ENCODE assay signal across 8 mouse cellular contexts in the genomic region with DNA sequence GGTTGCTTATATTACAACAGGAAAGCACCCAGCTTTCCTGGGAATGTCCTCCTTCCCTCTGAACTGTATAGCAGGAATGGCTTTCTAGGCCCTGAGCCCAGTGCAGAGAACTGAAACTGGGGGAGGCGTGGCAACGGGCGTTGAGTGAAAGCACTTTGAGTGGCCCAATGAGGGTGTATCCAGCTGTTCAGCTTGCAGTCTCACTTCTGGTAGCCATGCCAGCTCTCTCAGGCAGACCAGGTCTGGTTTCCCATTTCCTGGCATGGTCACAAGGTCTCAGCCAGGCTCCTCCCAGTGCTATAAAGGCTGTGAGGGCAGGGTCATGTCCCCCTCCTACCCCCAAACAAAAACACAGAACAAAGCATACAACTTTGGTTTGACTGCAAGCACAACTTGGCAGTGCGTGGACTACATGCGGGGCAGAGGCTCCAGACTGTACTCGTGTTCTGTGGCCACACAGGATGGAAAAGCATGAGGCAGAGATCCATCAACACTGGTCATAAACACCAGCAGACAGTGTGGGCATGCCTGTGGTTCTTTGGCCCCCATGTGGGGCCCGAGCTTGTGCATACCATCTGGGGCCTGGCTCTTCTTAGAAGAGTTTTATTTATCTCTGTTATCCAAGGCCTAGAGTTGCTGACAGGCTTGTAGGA.
DNase-seq lines count a peak whose midpoint lies in the region; ATAC-seq and TF ChIP-seq lines count a peak whose summit lies in the region.

No protein-coding gene starts in this region.

- H3K4me1 ChIP-seq in heart, embryonic 16.5 days (ENCODE audit: control insufficient read depth, insufficient read depth, low read length): peaks cover 15% of the 10 kb centered on the region
- H3K4me1 ChIP-seq in CH12.LX (ENCODE audit: control insufficient read depth in 1 of 2, insufficient read depth in 2 of 2): peaks cover 8 to 31% of the 10 kb centered on the region in 2 experiments
- H3K4me1 ChIP-seq in lung, postnatal 0 days (ENCODE audit: insufficient read depth, low read depth, low read length): 0 out of 2 replicates have a peak, but pooled peaks cover 4% of the 10 kb centered on the region
- H3K4me1 ChIP-seq in forebrain, embryonic 15.5 days: peaks cover 8% of the 10 kb centered on the region; the same call in 1 of the 2 replicates

- no peak for TF ChIP-seq EP300 in CH12.LX (IDR thresholded peaks at IDR 0.05; ENCODE audit: low read length)
- TF ChIP-seq EP300 in lung, postnatal 0 days (IDR thresholded peaks at IDR 0.05): no peak

- no peak overlapping the region for H3K9ac ChIP-seq in heart, embryonic 16.5 days (ENCODE audit: low read length)
- H3K9ac ChIP-seq in CH12.LX (ENCODE audit: insufficient read depth, low read depth): no peak overlapping the region
- no peak overlapping the region for H3K9ac ChIP-seq in lung, postnatal 0 days (replicated peaks; ENCODE audit: low read depth)
- H3K9ac ChIP-seq in forebrain, embryonic 15.5 days (replicated peaks): no peak overlapping the region

- H3K27me3 ChIP-seq in heart, embryonic 16.5 days (ENCODE audit: control insufficient read depth, insufficient read depth, low read length): no peaks in the 10 kb centered on the region
- H3K27me3 ChIP-seq in CH12.LX (replicated peaks): no peaks in the 10 kb centered on the region
- H3K27me3 ChIP-seq in lung, postnatal 0 days (replicated peaks; ENCODE audit: insufficient read depth, low read length): no peaks in the 10 kb centered on the region
- no peaks in the 10 kb centered on the region for H3K27me3 ChIP-seq in forebrain, embryonic 15.5 days

- TF ChIP-seq CTCF in CH12.LX (conservative IDR thresholded peaks at IDR 0.05 in 1 of 2, IDR thresholded peaks at IDR 0.05 in 1 of 2; ENCODE audit: low read depth in 2 of 2, low read length in 2 of 2): no peak
- no peak for TF ChIP-seq CTCF in lung, postnatal 0 days (IDR thresholded peaks at IDR 0.05)

- no peak for DNase-seq in heart, postnatal 25 days (ENCODE audit: low spot score)
- peak; percentile 69 for DNase-seq in CH12.LX (ENCODE audit: extremely low read depth)
- DNase-seq in gastrocnemius, postnatal 10 days: peak; percentile 36
- DNase-seq in lung, postnatal 0 days (ENCODE audit: low spot score): peak; percentile 77
- no peak for DNase-seq in layer of hippocampus, postnatal 10 days (ENCODE audit: low spot score in 2 of 2)
- no peak for DNase-seq in urinary bladder, adult 2 months (ENCODE audit: low spot score)

- in situ Hi-C loops in CH12.LX (cut with MboI; ENCODE audit: low pct_ligation_motif_present, low pct_unique_long_range_greater_than_20kb, low sequenced_read_pairs): loop anchor here (10.0 kb wide), 1 partner anchor 91 kb away; no protein-coding TSS in a partner anchor

- no peaks in the 10 kb centered on the region for H3K9me3 ChIP-seq in heart, embryonic 16.5 days (replicated peaks; ENCODE audit: control insufficient read depth, low read length)
- no peaks in the 10 kb centered on the region for H3K9me3 ChIP-seq in CH12.LX (replicated peaks; ENCODE audit: low read length)
- H3K9me3 ChIP-seq in lung, postnatal 0 days (ENCODE audit: low read length): no peaks in the 10 kb centered on the region
- H3K9me3 ChIP-seq in forebrain, embryonic 15.5 days: no peaks in the 10 kb centered on the region

- peak; percentile 38; the same call in 1 of the 2 replicates for ATAC-seq in heart, embryonic 16.5 days (replicated peaks; ENCODE audit: extremely low read depth, insufficient read depth, low FRiP score)
- ATAC-seq in lung, postnatal 0 days: peak; percentile 82
- ATAC-seq in forebrain, embryonic 15.5 days (replicated peaks): no peak

- intact Hi-C loops in heart, postnatal 25 days (cut with DNase I): loop anchor here (5.0 to 10.0 kb wide), 3 partner anchors 94 to 581 kb away; no protein-coding TSS in a partner anchor

- 62% methylated on average over 7 of the region's 7 CpGs for WGBS in heart, embryonic 16.5 days
- 29% methylated on average over 7 of the region's 7 CpGs for WGBS in lung, postnatal 0 days
- 82% methylated on average over 7 of the region's 7 CpGs for WGBS in forebrain, embryonic 15.5 days

- TF ChIP-seq RAD21 in CH12.LX (IDR thresholded peaks at IDR 0.05; ENCODE audit: low read depth, low read length): no peak

- H3K79me2 ChIP-seq in CH12.LX (replicated peaks; ENCODE audit: control insufficient read depth, extremely low read depth, insufficient read depth, poor library complexity, severe bottlenecking): no peaks in the 10 kb centered on the region

- no peak for TF ChIP-seq POLR2A in CH12.LX (IDR thresholded peaks at IDR 0.05; ENCODE audit: low read depth, low read length)

- dilution Hi-C loops in CH12.LX (cut with MboI; ENCODE audit: extremely low pct_ligation_motif_present, extremely low pct_unique_long_range_greater_than_20kb, low sequenced_read_pairs): no loop called here

- no peak overlapping the region for H3K4me2 ChIP-seq in heart, embryonic 16.5 days (ENCODE audit: low read depth, low read length)
- no peak overlapping the region for H3K4me2 ChIP-seq in CH12.LX (ENCODE audit: insufficient read depth, low read depth, poor library complexity, severe bottlenecking)
- H3K4me2 ChIP-seq in lung, postnatal 0 days (replicated peaks; ENCODE audit: low read depth, low read length): no peak overlapping the region
- no peak overlapping the region for H3K4me2 ChIP-seq in forebrain, embryonic 15.5 days (replicated peaks)

- no peaks in the 10 kb centered on the region for H3K36me3 ChIP-seq in heart, embryonic 16.5 days (ENCODE audit: control insufficient read depth, insufficient read depth)
- no peaks in the 10 kb centered on the region for H3K36me3 ChIP-seq in CH12.LX (replicated peaks in 1 of 2; ENCODE audit: control insufficient read depth in 1 of 2, insufficient read depth in 1 of 2, low read length in 1 of 2)
- no peaks in the 10 kb centered on the region for H3K36me3 ChIP-seq in lung, postnatal 0 days (ENCODE audit: insufficient read depth, low read length)
- no peaks in the 10 kb centered on the region for H3K36me3 ChIP-seq in forebrain, embryonic 15.5 days

- peak overlapping the region; percentile 25 for H3K27ac ChIP-seq in heart, embryonic 16.5 days (ENCODE audit: low read length)
- no peak overlapping the region for H3K27ac ChIP-seq in CH12.LX (ENCODE audit: insufficient read depth, low read depth)
- H3K27ac ChIP-seq in lung, postnatal 0 days (ENCODE audit: low read length): peak overlapping the region; percentile 32; the same call in 1 of the 2 replicates
- H3K27ac ChIP-seq in forebrain, embryonic 15.5 days (replicated peaks): no peak overlapping the region

- no peak overlapping the region for H3K4me3 ChIP-seq in heart, embryonic 16.5 days (ENCODE audit: low read length)
- H3K4me3 ChIP-seq in CH12.LX (replicated peaks in 1 of 3; ENCODE audit: low read depth in 2 of 3, low read length in 2 of 3, poor library complexity in 1 of 3): no peak overlapping the region
- H3K4me3 ChIP-seq in lung, postnatal 0 days (ENCODE audit: low read depth, low read length): no peak overlapping the region
- H3K4me3 ChIP-seq in forebrain, embryonic 15.5 days: no peak overlapping the region

TF ChIP-seq in CH12.LX, 34 proteins besides CTCF, POLR2A, EP300 and RAD21:
- no peak for TF ChIP-seq KAT2A (IDR thresholded peaks at IDR 0.05; ENCODE audit: insufficient replicate concordance, low read length)
- no peak for TF ChIP-seq BHLHE40 (IDR thresholded peaks at IDR 0.05; ENCODE audit: low read depth, low read length)
- TF ChIP-seq IRF4 (IDR thresholded peaks at IDR 0.05; ENCODE audit: low read depth, low read length): peak; percentile 77
- peak; percentile 44; the same call in 1 of the 2 replicates for TF ChIP-seq MXI1 (IDR thresholded peaks at IDR 0.05; ENCODE audit: low read depth, low read length)
- TF ChIP-seq SIN3A (IDR thresholded peaks at IDR 0.05; ENCODE audit: low read length): peak; percentile 55; the same call in 1 of the 2 replicates
- no peak for TF ChIP-seq NELFE (IDR thresholded peaks at IDR 0.05; ENCODE audit: low read depth, low read length)
- TF ChIP-seq MYC (IDR thresholded peaks at IDR 0.05; ENCODE audit: low read depth, low read length): 0 out of 2 replicates have a peak, but pooled peaks have one; percentile 21
- TF ChIP-seq ELF1 (IDR thresholded peaks at IDR 0.05; ENCODE audit: low read depth, low read length): peak; percentile 43; the same call in 1 of the 2 replicates

Comparison
In these comparisons a context has a peak if more than half of its experiments do, and no peak if none do; other contexts are left out.
1. H3K27ac ChIP-seq: peak in heart, embryonic 16.5 days (single experiment) and lung, postnatal 0 days (single experiment); none in CH12.LX (single experiment) and forebrain, embryonic 15.5 days (single experiment).
2. DNase-seq: peak in CH12.LX (single experiment), gastrocnemius, postnatal 10 days (single experiment) and lung, postnatal 0 days (single experiment); none in heart, postnatal 25 days (single experiment), layer of hippocampus, postnatal 10 days (0 of 2) and urinary bladder, adult 2 months (single experiment).